Mouse (Mus musculus): ENCODE results near the gene Akip1. TPM values are rescaled to one million over a fixed set of nuclear protein-coding genes. Genes with fewer than 3 reads are reported as not detected.

Gene Akip1
- 10 to 100 TPM; 18.1 to 18.8 TPM for total RNA-seq (2021)

GRCm38 (mm10) chr7:109703190-109704015, at the start of gene Akip1, which contains the start of gene St5:
Gene Akip1, plus strand, starts transcription at chr7:109703690.
Gene St5, minus strand, starts transcription at chr7:109703605.
- intact Hi-C loops (cut with DNase I): loop anchor here (2.0 to 10.0 kb wide), 3 partner anchors 33 to 381 kb away; no protein-coding TSS in a partner anchor
- DNase-seq: peak; percentile 96 to 98

GRCm38 (mm10) chr7:109654871-109655270, 48.6 kb upstream of the Akip1 start:
- no peak for DNase-seq
- intact Hi-C loops (cut with DNase I): no loop called here

- no peak for DNase-seq
- intact Hi-C loops (cut with DNase I): no loop called here
These were observed 45.6 kb upstream of the Akip1 start for GRCm38 (mm10) chr7:109657884-109658283.

- no peak for DNase-seq
- intact Hi-C loops (cut with DNase I): no loop called here
These were observed 44.2 kb upstream of the Akip1 start for GRCm38 (mm10) chr7:109659278-109659677.

GRCm38 (mm10) chr7:109662626-109663025, 40.9 kb upstream of the Akip1 start:
- DNase-seq: no peak
- intact Hi-C loops (cut with DNase I): no loop called here

- DNase-seq: no peak
- intact Hi-C loops (cut with DNase I): no loop called here
These were observed 36.8 kb upstream of the Akip1 start for GRCm38 (mm10) chr7:109666664-109667063.

- intact Hi-C loops (cut with DNase I): loop anchor here (2.0 to 5.0 kb wide), 2 partner anchors 35 to 52 kb away; no protein-coding TSS in a partner anchor
- no peak for DNase-seq
These were observed 33.9 kb upstream of the Akip1 start for GRCm38 (mm10) chr7:109669426-109670170.

GRCm38 (mm10) chr7:109671581-109672471, 31.7 kb upstream of the Akip1 start:
- intact Hi-C loops (cut with DNase I): loop anchor here (2.0 to 5.0 kb wide), 2 partner anchors 33 to 55 kb away; no protein-coding TSS in a partner anchor

GRCm38 (mm10) chr7:109674944-109675628, 28.4 kb upstream of the Akip1 start:
- intact Hi-C loops (cut with DNase I): loop anchor here (5.0 kb wide), 1 partner anchor 58 kb away; no protein-coding TSS in a partner anchor
- DNase-seq: no peak

More at GRCm38 (mm10) chr7:109671581-109672471, 31.7 kb upstream of the Akip1 start:
- DNase-seq: peak; percentile 88 to 89

- intact Hi-C loops (cut with DNase I): no loop called here
- no peak for DNase-seq
These were observed 23.2 kb upstream of the Akip1 start for GRCm38 (mm10) chr7:109680284-109680683.

- intact Hi-C loops (cut with DNase I): no loop called here
- DNase-seq: no peak
These were observed 22.6 kb upstream of the Akip1 start for GRCm38 (mm10) chr7:109680879-109681278.

GRCm38 (mm10) chr7:109686585-109687128, 16.8 kb upstream of the Akip1 start:
- DNase-seq: no peak
- intact Hi-C loops (cut with DNase I): no loop called here

GRCm38 (mm10) chr7:109690101-109690500, 13.4 kb upstream of the Akip1 start:
- intact Hi-C loops (cut with DNase I): no loop called here
- no peak for DNase-seq

- intact Hi-C loops (cut with DNase I): no loop called here
- DNase-seq: peak; percentile 32 to 37
These were observed 12.5 kb upstream of the Akip1 start for GRCm38 (mm10) chr7:109690961-109691360.

GRCm38 (mm10) chr7:109694576-109695338, 8.7 kb upstream of the Akip1 start:
- intact Hi-C loops (cut with DNase I): no loop called here
- DNase-seq: no peak

GRCm38 (mm10) chr7:109695339-109695726, 8.2 kb upstream of the Akip1 start:
- intact Hi-C loops (cut with DNase I): no loop called here
- DNase-seq: no peak

- no peak for DNase-seq
- intact Hi-C loops (cut with DNase I): loop anchor here (5.0 to 10.0 kb wide), 2 partner anchors 173 to 385 kb away; no protein-coding TSS in a partner anchor
These were observed 3.3 kb upstream of the Akip1 start for GRCm38 (mm10) chr7:109700213-109700612.

- DNase-seq: no peak
- intact Hi-C loops (cut with DNase I): loop anchor here (5.0 to 10.0 kb wide), 2 partner anchors 175 to 382 kb away; no protein-coding TSS in a partner anchor
These were observed 769 bp upstream of the Akip1 start for GRCm38 (mm10) chr7:109702721-109703120.

- intact Hi-C loops (cut with DNase I): loop anchor here (2.0 to 10.0 kb wide), 3 partner anchors 33 to 381 kb away; no protein-coding TSS in a partner anchor
- no peak for DNase-seq
These were observed 507 bp downstream of the Akip1 start for GRCm38 (mm10) chr7:109704016-109704377.

All from heart, postnatal 10 days (tissue).